Mouse (Mus musculus) CD8-positive naive resting alpha-beta T cell, adult 57 days (primary cell): Measurements from ENCODE around the gene 1700001O22Rik. TPM values are rescaled to one million over a fixed set of nuclear protein-coding genes. Genes with fewer than 3 reads are reported as not detected.

ENCODE experiments used
- total RNA-seq: library from RNA; stranded (reverse); gene quantifications from one replicate; pipeline ENCODE4 v1.2.4, GENCODE M21; 2023

Gene 1700001O22Rik
- not detected for total RNA-seq

GRCm38 (mm10) chr2:30803604-30804003 lies at the start of gene 1700001O22Rik:
TSS of gene 1700001O22Rik (minus strand) at chr2:30803661.

DNA sequence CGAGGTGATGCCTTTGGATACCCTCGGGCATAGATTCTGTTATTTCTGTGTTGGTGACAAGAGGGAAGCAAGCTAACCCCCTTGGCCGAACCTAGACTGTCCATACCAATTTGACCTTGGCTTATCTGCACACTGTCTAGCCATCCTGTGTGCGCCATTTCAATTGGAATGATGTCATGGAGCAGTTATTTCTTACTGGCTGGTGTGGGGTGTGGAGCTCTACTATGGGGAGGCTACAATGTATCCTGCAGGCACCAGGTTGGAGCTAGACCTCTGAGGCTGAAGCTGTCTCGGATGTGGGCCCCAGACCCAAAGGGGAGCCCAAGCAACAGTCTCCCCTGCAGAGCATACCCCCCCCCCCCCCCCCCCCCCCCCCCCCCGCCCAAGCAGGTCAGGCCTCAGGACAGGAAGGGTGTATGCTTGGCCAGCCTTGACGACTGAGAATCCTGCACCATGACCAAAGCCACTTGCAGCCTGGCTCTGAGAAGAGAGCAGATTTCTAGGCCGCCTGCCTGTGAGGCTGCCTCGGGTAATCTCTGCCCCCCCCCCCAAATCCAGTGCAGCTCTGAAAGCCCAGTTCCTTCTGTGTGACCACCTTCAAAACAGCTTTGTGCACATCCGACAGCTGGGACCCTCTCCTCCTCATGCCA lies 31.0 kb upstream of the 1700001O22Rik start, which contains the start of gene Prrx2:
Gene Prrx2 (plus strand): TSS at position 600 of the 650 bp plus-strand sequence.

DNA sequence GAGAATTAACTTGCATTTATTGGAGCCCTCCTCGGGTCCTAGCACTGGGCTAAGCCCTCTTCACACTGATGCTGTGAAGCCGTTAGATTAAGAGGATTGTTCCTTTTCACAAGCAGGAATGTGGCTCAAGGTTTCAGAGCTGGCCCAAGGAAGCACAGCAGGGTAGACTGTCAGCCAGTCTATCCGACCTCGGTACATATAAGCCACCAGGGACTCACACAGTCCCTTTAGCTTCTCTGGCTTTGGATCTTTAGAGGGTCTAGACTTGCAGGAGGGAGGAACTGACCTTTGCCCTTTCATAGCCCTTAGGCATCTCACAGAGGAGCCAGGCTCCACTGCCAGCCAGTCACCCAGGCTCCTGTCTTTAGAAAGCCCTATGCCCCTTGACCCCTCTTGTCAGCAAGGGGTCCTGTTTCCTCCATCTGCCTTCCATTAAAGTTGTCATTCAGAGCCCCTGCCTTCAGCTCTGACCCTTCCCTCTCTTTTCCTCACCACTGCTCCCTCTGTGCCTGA lies 26.9 kb upstream of the 1700001O22Rik start, which contains the start of gene Asb6:
Gene Asb6 (minus strand): TSS at position 51 of the 513 bp plus-strand sequence.

DNA sequence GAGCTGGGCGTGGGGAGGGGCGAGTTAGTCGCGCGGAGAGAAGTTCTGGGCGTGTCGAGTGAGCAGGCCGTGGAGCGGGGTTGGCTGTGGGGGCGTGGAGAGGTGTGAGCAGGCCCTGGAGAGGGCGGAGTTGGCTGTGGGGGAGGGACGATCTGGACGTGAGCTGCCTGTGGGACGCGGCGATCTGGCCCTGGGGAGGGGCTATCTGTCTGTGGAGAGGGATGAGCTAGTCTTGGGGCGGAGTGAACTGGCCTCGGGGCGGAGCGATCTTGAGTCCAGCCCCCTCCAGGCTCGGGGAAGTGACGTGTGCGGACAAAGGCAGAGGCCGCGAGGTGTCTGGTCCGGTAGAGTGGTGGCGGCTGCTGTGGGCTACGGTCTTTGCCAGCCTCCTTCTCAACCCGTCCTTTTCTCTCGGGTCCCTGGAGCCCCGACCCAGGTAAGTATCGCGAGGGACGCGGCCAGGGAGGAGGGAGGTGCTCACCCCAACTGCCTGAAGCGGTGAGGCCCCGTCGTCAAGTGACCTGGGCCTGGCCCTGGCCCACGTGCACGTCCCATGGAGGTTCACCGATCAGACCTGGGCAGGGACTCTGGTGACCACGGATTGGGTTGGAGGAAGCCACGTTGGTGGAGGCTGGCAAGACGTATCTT lies 4.3 kb upstream of the 1700001O22Rik start, which contains the start of gene Ntmt1:
Gene Ntmt1 (plus strand): TSS at position 179 of the 648 bp plus-strand sequence.

Other genes starting within 250 kb of the 1700001O22Rik start
- 3.5 TPM for gene Cstad, start 208.6 kb downstream of the 1700001O22Rik start, total RNA-seq
- gene Ntmt1, start 4.2 kb upstream of the 1700001O22Rik start, total RNA-seq, result 20.0 TPM
- 47.5 TPM for gene Asb6, start 26.7 kb upstream of the 1700001O22Rik start, total RNA-seq
- not detected for gene Prrx2, start 31.3 kb upstream of the 1700001O22Rik start, total RNA-seq
- gene Ptges, start 126.2 kb upstream of the 1700001O22Rik start, total RNA-seq, result not detected
- 37.3 TPM for gene Tor1b, start 149.3 kb upstream of the 1700001O22Rik start, total RNA-seq
- gene Tor1a, start 164.3 kb upstream of the 1700001O22Rik start, total RNA-seq, result 38.7 TPM
- 85.3 TPM for gene BC005624, start 178.5 kb upstream of the 1700001O22Rik start, total RNA-seq
- gene Usp20, start 178.6 kb upstream of the 1700001O22Rik start, total RNA-seq, result 46.9 TPM